Mouse (Mus musculus) ovary, postnatal 36 days (tissue): Measurements from ENCODE around the gene Kif28.
A peak's percentile ranks its signal among the peaks of the same experiment; 100 is the strongest.
"Not testable (repeated sequence)": the region's sequence is repeated elsewhere in the genome, so short reads cannot be mapped to it uniquely, and the experiment has no call there.

Experiments used
- DNase-seq: peaks from one replicate; pipeline ENCODE4 v3.0.0; 2022; ENCODE audit warnings: low spot score, mixed read lengths

Kif28 gene

DNA sequence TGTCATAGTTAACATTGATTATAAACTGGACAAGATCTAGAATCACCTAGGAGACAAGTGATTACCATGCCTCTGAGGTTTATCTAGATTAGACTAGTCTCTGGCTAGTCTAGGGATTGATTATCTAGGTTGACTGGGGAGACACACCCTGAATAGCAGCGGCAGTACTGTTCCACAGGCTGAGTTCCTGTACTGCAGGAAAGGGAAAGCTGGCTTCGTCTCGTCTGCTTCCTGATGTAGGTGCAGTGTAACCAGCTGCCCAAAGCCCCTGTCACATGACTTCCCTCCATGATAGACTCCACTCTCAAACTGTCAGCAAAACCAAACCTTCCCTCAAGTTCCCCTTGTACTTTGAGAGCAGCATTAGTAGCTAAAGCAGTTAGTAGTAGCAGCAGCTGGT, 40.9 kb downstream of the Kif28 start:
- DNase-seq = no peak

DNA sequence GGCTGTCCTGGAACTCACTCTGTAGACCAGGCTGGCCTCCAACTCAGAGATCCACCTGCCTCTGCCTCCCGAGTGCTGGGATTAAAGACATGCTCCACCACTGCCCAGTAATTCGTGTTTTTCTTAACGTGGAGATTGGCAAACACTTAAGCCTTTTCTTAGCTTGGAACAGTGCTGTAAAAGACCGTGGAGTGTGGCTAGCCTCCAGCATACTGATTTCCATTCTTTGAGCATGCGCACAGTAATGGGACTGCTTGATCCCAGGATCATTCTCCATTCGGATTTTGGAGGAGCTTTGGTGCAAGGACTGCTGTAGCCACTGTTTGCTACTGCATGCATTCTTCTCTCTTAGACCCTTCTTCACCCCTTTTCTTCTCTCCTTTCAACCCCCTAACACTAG, 55.6 kb downstream of the Kif28 start:
- no peak for DNase-seq

- no peak for DNase-seq
These were observed 56.2 kb downstream of the Kif28 start for GRCm38 (mm10) chr1:179688914-179689313.

DNA sequence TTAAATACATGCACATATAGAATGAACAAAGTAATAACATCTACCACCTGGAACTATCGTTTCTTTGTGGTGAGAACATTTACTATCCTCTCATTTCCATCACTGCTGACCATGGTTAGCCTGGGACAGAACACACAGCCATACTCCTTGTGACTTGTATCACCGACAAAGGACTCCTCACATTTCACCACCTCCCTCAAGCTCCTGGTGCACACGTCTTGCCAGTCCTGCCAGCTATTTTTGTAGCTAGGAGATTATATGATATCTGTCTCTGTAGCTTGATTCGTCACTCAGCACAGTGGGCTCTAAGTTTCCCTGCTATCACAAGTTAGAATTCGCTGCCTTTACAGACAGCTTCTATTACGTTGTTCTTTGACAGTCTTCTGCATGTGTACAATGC, 56.7 kb downstream of the Kif28 start:
- no peak for DNase-seq

DNA sequence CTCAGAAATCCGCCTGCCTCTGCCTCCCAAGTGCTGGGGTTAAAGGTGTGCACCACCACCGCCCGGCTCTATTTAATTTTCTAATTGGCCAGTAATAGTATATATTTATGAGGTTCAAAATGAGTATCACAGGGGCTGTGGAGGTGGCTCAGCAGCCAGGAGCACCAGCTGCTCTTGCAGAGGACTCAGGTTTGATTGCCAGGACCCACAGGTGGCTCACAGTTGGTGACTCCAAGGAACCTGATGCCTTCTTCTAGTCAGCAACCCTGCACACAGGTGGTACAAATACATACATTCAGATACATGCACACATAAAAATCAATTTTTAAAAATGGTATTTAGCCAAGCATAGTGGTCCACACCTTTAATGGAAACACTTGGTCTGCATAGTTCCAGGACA, 57.1 kb downstream of the Kif28 start:
- DNase-seq = no peak

- no peak for DNase-seq
These were observed 57.8 kb downstream of the Kif28 start for GRCm38 (mm10) chr1:179687305-179687704.

DNA sequence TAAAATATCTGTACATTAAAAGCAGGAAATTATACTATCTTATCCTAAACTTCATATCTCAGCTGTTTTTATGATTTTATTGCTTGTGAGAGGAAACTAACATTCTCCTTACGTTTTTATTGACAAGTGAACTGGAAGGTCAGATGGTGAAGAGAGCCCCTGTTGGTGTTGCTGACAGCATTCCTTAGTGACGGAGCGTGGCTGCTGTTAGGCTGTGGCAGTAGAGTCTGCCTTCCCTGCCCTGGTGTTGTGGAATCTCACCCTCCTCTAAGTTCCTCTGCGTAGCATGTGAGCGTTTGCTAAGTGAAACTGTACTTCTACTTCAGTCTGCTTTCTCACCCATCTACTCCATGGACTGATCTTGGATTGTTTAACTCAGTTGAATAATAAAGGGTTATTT, 58.3 kb downstream of the Kif28 start:
- no peak for DNase-seq

DNA sequence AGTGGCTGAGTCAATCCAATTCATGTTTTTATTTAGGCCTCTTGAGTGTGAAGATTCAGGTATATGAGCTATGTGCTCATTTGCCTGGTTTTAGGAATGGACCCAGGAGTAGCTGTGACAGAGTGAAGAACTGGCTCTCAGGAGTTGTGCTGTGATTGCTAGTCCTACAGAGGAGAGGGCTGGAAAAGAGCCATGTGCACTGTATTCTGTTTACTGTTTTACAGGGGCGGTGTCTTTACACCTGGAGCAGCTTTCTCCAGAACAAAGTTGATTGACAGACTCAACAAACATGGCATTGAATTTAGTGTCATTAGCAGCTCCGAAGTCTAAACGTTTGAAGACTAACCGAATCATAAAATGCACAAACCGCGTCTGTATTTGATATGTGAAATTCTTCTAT, 58.7 kb downstream of the Kif28 start:
- no peak for DNase-seq

GRCm38 (mm10) chr1:179682753-179683152, 62.3 kb downstream of the Kif28 start:
- not testable (repeated sequence) for DNase-seq

- no peak for DNase-seq
These were observed 65.7 kb downstream of the Kif28 start for GRCm38 (mm10) chr1:179679326-179679725.

DNA sequence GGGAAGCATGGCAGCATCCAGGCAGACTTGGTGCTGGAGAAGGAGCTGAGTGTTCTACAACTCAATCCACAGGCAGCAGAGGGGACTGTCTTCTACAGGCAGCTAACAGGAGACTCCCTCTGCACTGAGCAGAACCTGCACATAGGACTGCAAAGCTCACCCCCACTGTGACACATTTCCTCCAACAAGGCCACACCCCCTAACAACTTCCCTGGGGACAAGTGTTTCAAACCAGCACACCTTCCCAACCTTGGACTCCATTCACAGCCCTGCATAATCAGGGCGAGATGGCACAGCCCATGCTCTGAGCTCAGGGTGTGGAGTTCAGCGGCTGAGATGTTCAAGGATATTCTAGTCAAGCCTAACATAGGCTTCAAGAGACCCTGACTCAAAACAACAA, 68.0 kb downstream of the Kif28 start:
- no peak for DNase-seq

- DNase-seq = no peak
These were observed 70.7 kb downstream of the Kif28 start for GRCm38 (mm10) chr1:179674355-179674754.

DNA sequence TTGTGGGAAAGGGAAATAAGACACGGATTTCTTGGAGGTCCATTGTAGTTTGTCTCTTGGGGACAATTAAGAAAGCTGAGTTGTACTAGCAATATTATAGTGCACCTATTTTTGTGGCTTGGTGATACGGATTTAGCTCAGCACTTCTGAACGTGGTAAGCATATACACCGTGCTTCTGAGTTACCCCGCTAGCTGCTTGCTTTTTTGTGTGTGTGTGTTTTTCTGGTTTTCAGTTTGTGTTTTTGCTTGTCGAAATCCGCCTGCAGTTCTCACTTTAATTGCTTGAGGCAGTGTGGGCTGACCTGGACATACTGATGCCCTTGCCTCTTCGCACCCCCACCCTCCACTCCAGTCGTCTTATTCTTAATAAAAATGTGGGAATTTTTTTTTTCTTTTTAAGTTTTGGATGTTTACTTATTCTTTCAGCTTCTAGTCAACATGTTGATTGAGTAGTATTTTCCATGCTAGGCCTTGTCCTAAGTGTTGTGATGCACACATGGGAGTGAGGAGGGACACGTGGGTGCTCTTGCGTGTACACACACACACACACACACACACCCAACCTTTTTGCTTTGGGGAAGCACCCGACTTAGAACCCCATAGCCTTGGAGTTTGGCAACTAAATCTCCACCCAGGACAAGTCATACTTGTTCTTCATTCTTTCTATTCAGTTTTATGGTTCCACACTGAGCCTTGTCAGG, 76.1 kb downstream of the Kif28 start:
- no peak for DNase-seq

DNA sequence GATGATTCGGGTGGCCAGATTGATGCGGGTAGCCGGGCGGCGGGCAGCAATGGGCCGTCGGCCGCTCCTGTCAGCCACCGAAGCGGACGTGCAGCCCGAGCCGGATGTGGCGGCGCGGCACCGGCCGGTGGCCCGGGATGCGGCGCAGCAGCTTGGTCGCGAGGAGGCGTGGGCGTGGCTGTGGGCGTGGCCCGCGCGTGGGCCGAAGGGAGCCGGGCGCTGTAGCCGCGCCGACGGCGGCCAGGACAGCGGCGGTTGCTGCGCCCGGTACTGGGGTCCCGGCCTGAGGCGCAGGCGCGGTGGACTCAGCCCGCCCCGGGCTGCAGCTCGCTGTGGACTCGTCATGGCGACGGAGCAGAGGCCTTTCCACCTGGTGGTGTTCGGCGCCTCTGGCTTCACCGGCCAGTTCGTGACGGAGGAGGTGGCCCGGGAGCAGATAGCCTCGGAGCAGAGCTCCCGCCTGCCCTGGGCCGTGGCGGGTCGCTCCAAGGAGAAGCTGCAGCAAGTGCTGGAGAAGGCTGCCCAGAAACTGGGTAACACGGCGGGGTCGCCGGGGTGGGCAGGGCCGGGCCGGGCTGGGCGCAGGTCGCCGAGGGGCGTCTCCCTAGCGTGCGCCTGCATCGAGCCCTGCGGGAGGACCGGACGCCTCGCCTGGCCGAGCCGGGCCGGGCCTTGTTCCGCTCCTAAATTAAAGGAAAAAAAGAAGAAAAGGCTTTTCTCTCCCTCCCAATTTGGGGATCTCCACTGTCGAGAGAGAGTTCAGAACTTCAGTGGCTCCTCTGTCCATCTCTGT, 76.9 kb downstream of the Kif28 start, which contains the start of gene Sccpdh:
Gene Sccpdh, plus strand, starts transcription at position 198 of the 793 bp plus-strand sequence.
- peak; percentile 93 for DNase-seq

DNA sequence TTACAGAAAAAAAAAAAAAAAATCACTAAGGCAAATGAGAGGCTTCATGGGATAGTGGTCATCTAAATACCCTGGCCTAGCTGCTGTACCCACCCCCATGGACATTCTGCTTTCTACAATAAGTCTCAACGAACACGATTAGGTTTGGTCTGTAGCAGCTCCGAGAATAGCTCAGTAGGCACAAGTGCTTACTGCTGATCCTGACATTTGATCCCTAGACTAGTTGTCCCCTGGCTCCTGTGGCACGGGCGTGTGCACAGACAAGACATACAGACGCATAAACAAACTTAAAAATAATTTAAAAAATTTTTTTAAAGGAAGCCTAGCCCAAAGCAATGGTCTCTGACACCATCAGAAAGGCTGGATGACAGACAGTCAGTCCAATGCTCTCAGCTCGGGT, 77.6 kb downstream of the Kif28 start:
- no peak for DNase-seq

DNA sequence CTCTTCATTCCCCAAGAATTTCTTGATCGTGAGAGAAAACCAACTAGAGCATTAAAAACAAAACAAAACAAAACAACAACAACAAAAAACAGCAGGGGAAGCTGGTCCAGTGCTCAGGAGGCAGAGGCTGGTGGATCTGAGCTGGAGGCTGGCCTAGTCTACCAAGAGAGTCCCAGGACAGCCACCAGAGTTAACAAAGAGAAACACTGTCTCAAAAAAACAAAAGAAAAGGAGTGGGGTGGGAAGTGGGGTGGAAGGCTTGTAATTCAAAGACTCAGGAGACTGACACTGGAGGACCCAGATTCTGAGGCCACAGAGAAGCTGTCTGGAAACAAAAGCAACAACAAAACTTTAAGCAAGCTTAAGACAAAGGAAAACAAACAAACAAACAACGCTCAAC, 78.1 kb downstream of the Kif28 start:
- DNase-seq = no peak

GRCm38 (mm10) chr1:179664309-179664930, 80.7 kb downstream of the Kif28 start:
- DNase-seq = no peak

DNA sequence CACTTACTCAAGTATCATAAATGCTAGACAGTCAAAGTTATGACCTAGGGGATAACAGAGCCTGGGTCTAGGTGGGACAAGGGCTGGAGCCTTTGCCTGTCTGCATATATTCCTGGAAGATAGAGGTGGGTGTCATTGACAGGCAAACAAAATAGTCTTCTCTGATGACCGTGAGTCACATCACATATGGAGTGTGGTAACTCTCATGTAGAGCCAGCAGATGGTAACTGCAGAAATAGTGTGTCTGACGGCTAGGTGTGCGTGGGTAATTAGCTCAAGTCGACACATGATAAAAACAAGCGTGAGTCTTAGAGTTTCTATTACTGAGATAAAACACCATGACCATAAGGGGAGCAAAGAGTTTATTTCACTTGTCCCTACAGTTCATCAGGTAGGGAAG, 82.0 kb downstream of the Kif28 start:
- DNase-seq = no peak

- no peak for DNase-seq
These were observed 93.8 kb downstream of the Kif28 start for GRCm38 (mm10) chr1:179651224-179651623.

DNA sequence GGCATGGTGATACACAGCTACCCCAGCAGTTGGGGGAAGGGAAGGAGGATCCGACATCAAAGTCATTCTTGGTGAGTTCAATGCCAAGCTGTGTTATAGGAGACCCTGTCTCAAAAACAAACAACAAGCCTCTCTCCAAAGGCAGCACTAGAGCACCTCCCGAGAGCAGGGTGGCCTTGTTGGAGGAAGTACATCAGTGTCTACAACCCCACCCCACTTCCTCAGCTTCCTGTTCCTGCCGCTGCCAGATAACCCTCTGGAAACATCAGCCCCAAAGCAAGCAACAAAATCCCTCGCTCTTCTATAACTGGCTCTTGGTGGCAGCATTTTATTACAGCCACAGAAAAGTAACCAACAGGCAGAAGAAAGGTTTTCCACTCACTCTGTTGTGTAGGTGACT, 94.8 kb downstream of the Kif28 start:
- no peak for DNase-seq

DNA sequence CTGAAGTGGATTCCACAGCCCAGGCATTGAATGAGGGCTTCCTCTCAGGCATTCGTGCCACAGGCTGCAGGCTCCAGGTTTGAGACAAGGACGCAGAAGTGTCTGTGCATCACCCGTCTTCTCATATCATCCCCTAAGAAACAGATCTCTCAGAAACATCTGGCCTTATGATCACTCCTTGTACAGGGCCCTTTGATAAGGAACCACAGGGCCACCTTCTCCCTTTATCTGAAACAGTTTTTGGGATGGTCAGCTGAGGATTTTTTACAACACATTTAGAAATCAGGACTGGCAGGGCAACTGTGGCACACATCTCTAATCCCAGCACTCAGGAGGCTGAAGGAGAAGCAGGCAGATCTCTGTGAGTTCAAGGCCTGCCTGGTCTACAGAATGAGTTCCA, 95.7 kb downstream of the Kif28 start:
- no peak for DNase-seq

- DNase-seq = not testable (repeated sequence)
These were observed 96.4 kb downstream of the Kif28 start for GRCm38 (mm10) chr1:179648678-179649077.

- no peak for DNase-seq
These were observed 99.1 kb downstream of the Kif28 start for GRCm38 (mm10) chr1:179645980-179646268.
